Mouse (Mus musculus) left cerebral cortex, postnatal 25 days (tissue): ENCODE measurements at regions not wholly inside any gene's neighbourhood (a gene's known extent, or its start where the extent isn't known, plus 50 kb on each side); places are given as distances from the start of the nearest gene placed in this dataset.
"Not testable (repeated sequence)": the region's sequence is repeated elsewhere in the genome, so short reads cannot be mapped to it uniquely, and the experiment has no call there.

Experiments
- DNase-seq, 2 experiments: peaks; one replicate each; pipeline ENCODE4 v3.0.0; 2022; ENCODE audit warnings: low spot score in 2 of 2, mixed read lengths in 1 of 2
- intact Hi-C: fragments of 180-260 bp; cut with DNase I; formaldehyde crosslinking; loops from one replicate; pipeline ENCODE4 v1.15.1; 2025

DNA sequence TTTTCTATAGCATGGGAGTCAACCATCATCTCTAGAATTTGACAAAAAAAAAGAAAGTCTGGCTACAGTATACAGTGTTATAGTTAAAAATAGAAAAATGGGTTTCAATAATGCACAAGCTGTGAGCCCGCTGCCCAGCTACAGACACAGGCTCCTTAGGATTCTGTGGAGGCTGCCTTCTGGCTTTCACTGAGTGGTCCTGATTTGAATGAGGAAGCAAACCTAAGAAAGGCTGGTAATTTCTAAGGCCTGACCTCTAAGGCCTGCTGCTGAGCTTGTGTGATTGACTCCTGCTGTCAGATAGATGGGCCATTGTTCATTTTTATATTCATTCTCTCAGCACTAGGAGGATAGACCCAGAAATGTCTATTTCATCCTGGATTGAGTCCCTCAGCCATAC, 67.7 kb downstream of the Alg10b start:
- intact Hi-C loops, result no loop called here
- DNase-seq, result no peak

DNA sequence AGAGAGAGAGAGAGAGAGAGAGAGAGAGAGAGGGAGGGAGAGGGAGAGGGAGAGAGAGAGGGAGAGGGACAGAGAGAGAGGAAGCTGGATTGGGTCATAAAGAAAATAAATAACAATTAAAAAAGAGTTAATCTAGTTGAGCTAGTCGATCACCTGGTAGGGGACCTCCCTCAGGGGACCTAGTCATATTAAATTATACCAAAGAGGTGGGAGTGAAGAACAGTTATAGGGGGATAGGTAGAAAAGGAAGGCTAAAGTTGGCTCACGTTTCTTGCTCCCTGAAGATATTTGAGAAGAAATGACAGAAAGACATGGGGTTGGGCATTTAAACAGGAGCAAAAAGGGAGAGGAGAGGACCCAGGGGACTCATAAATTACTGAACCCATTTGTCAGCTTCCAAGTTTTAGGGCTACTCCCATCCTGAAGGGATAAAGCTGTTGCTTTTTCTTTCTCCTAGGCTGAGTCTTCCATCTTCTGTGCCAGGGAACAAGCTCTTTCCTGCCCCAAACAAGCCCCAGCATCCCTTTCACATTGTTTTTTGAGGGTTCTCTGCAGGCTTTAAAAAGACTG, 70.3 kb downstream of the Alg10b start:
- intact Hi-C loops, result no loop called here
- DNase-seq, result no peak

DNA sequence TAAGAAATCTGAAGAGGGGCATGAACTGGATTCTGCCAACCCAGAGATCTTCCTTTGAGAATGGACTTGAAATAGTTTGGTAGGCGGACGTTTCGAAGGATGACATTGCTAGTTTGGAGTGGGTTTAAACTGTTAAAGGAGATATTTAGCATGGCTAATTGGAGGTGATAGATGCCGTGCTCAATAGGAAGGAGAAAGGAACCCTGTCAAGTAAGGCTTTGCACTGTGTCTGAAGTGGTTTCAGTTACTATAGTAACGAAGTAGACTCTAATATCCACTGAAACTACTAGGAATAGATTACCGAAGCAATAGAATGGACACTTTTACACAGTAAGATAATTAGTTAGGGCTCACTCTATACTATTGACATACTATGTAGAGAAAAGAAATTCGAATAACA, 74.5 kb downstream of the Alg10b start:
- intact Hi-C loops, result no loop called here
- DNase-seq, result no peak

DNA sequence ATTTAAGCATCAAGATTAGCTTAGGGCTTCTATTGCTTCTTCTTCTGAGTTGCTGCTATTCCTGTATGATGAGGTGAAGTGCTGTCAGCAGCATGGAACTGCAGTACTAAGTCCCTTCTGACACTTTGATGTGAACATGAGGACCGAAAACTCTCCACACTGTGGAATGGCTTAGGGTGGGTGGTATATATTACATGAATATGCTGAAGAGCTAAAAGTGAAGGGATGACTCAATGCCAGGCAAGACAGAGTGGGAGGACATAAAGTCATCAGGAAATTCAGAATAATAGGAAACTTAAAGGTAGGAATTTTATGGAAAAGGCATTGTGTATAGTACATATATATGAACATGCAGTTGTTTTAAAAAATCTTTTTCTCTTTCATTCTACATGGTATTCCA, 79.3 kb downstream of the Alg10b start:
- peak in 1 of 2 experiments; percentile 90 for DNase-seq
- intact Hi-C loops, result loop anchor here (5.0 kb wide), 1 partner anchor 36 kb away; no protein-coding TSS in a partner anchor

DNA sequence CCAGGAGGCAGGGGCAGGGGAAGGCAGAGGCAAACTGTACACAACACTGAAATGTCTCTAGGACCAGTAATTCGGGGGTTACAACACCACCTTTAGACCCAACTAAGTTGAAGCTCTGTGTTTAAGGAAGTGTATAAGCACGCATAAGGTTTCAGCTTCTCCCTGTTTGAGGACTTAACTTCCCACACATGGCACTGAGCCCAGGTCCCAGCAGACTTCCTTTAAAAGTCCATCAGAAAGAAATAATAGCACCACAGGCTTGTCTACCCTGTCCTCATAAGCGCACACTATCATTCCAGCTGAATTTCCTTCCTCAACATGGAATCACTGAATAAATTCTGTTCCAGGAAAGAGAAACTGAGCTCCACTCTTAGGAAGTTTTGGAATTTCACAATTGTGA, 80.9 kb downstream of the Alg10b start:
- DNase-seq, result peak in 1 of 2 experiments; percentile 18
- intact Hi-C loops, result no loop called here

DNA sequence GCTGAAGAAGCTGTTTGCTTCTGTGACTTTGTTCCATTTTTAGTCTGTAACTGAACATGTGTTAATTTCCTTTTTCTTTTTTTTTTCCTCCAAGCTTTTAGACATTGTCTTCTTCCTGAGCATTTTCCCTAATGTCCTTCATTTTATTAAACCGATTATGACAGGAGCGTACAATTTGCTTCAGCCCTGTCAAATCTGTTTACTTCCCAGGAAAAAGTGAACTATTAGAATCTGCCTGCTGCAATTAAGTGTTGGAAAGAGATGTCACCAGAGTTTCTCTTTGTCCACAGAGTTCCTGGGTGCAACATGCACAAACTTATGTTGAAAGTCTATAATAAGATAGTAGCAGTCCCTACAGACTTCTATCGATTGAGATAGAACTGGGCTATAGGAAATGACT, 82.8 kb downstream of the Alg10b start:
- no peak for DNase-seq
- intact Hi-C loops, result no loop called here

DNA sequence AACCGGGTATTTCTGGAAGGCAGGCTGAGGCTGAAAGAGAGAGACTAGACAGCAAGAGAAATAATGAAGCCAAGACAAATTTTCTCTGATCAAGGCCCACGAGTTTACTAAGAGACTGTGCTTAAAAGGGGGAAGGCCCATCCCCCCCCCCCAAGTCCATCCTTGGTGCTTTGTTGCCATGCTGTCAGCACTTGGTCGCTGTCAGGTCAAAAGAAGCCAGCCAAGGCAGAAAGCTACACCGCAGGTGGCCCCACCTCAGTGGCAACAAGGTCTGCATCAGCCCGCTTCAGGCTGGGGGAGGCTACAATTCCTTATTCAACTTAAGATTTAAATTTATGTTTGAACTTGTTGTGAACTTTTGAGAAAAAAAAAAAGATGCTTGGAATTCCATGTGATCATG, 84.3 kb downstream of the Alg10b start:
- DNase-seq, result not testable (repeated sequence)

DNA sequence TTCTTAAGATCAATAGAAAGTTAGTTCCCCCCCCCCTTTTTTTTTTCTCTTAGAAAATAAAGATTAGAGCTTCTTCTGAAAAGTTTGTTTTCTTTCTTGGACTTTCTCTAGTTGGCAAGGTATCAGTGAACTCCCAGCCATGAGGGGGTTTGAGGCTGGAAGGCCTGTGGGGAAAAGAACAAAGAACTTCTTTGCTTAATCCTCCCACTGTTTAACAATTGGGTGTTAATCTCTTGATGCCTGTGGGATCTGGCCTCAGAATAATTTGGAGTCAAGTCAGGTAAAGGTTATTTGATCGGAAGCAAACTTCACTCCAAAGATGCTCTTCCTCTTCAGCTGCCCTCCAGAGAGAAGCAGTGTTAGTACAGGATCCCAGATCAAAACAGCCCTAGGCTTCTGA, 84.8 kb downstream of the Alg10b start:
- no peak for DNase-seq
- intact Hi-C loops, result no loop called here

More for the DNA sequence above, 84.3 kb downstream of the Alg10b start:
- intact Hi-C loops, result not testable (repeated sequence)

DNA sequence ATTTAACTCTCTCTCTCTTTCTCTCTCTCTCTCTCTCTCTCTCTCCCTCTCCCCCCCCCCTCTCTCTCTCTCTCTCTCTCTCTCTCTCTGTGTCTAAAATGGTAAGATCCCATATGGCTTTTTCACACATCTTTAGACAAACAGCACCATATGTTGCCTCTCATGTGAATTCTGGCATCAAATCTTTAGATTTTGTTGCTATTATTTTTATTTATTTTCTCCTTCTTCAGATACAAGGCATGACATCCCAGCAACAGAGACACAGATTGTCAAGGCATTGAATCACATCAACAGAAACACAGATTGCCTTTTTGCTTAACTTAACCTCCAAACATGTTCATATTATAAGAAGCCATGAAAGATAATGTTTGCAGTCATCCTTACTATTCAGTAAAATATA, 85.6 kb downstream of the Alg10b start:
- peak in 1 of 2 experiments; percentile 12 for DNase-seq
- intact Hi-C loops, result no loop called here

DNA sequence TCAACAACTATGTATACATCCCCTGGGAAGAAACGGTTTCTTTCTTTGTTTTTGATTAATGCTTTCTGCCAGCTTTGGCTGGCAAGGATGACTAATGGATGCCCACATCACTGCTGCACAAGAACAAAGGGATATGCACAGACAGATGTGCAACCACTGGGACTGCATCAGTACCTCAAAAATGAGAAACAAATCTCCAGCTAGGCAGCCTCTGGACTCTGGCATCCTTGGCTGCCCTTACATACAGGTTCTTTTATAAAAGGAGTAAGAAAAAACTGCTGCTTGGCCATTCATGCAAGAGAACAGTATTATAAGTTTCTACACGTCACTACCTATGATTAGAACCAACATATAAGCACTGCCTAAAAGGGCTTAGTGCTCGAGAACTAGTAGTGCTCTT, 97.7 kb downstream of the Alg10b start:
- intact Hi-C loops, result no loop called here
- DNase-seq, result no peak

DNA sequence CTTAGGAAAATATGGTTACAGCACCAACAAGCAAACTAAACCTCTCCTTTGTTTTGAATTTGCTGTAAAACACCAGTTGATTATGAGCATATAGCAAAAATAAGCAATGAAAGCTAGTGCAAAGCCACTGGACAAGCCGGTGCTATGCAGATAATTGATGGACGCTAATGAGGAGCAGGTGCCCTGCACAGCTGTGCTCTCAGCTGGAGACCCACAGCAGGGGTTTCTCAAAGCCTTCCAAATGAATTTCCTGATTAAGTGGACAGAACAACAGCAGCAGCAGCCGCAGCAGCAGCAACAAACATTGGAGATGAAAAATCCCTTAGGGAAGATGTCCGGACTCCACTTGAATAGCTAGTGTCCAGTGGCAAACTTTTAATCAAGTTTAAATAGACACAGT, 109.2 kb downstream of the Alg10b start:
- intact Hi-C loops, result no loop called here
- DNase-seq, result no peak

DNA sequence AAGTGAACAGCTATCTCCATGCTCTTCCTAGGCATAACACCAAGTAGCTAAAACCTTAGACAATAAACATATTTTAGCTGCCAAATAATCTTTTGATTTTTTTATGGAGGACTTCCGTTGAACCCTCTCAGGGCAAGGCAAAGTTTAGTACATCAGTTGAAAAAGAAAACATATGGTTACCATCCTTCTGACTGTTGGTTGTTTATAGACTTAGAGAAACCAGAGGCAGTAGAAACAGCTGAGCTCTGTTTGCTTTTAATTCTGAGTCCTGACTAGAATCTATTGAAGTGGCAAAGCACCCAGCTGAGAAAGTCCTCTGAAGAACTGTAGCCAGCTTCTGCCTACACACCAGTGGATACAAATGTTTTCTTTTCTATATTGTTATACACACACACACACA, 109.7 kb downstream of the Alg10b start:
- intact Hi-C loops, result no loop called here
- DNase-seq, result no peak

DNA sequence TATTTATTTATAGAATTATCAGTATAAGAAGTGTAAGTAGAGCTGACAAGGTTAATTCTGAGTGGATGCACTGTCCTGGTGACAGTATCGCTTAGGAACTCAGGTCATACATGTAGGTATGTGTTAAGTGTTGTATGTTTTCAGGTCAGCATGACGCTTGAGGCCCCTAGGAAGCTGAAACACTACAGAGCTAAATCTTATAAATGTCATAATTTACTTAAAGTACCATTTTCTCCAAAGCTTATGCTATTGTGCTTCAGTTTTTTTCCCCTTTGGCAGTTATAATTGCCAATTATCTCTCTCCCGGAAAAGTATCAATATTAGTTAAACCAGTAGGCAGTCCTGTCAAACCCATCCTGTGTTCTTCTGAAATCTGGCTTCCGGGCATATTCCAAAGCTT, 110.3 kb downstream of the Alg10b start:
- intact Hi-C loops, result no loop called here

DNA sequence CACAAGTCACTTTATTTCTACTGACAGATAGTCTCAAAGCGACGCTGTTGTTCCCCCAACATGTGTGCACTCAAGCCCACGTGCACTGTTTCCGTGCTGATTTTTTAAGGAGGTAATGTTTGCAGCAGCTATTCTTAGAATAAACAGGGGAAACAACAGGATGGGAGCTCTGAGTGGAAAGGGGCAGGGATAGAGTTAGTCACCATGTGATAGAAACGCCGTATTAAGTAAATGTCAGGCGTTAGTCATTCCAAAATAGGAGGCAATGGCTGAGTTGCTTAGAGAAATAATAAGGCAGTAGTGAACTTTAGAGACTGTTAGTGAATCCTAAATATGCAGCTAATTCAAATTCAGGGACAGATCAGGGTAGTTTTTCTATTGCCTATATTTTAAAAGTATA, 111.4 kb downstream of the Alg10b start:
- no peak for DNase-seq
- intact Hi-C loops, result no loop called here

More for the DNA sequence above, 110.3 kb downstream of the Alg10b start:
- no peak for DNase-seq

DNA sequence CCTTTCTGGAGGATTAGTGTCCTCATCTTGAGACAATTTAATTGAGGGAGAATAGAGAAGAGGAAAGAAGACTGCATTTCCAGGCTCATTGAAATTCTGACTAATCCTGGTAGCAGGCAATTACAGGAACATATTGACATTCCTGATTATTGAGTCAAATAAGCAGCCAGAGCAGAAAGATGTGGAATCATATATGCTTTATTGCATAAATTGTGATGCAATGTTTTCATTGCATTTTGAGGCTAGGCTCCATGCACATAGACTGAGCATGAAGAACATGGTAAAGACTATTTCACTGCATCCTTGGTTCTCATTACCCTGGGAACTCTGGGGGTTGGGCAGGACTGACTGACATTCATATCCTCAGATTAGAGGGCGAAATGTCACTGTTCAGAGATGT, 116.0 kb downstream of the Alg10b start:
- intact Hi-C loops, result no loop called here

DNA sequence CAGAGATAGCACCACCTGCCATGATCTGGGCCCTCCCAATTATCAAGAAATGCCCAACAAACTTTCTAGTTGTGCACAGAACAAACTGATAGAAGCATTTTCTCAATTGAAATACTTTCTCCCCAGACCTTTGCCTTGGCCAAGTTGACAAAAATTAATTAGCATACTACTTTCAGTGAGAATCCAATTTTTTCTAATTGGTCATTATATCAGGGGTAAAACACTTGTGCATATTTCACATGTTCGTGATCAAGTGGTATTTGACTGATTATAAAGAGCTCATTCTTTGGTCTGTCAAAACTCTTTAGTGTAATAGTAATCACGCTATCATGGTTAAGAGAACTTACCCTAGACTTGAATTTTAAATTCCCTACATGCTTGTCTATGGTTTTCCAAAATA, 117.2 kb downstream of the Alg10b start:
- intact Hi-C loops, result no loop called here
- no peak for DNase-seq

More for the DNA sequence above, 116.0 kb downstream of the Alg10b start:
- no peak for DNase-seq

DNA sequence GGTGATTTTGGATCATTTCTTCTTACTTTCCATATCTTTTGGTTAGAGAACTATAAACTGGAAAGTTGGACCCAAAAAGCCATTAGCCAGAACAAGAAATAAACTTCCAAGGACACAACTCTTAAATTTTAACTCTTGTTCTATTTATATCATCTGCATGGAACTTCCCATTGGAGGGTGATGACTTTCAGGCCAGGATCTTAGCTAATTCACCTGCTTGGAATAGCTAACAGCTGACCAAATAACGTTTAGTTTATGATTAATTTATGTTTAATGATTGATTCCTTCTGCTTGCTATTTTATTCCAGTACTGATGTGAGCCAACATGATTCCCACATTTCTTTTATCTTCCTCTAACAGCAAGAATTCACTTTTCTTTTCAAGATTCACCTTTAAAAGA, 119.7 kb downstream of the Alg10b start:
- intact Hi-C loops, result no loop called here
- DNase-seq, result no peak

DNA sequence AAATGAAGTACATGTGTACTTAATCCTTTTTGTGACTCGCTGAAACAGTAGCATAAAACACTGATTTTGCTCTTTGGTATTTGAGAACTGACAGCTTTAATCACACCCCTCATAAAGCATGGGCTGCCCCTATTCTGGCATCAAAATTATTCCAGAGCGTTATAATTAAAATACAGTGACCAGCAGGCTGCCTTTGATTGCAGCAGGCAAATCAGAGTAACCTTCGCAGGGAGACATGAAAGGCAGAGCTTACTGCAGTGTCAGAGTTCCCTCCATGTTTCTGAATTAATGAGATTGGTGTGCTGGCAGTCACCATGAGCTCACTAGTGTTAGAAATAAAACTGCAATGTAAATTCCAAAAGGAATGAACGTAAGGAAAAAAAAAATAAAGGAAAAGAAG, 120.8 kb downstream of the Alg10b start:
- DNase-seq, result no peak
- intact Hi-C loops, result no loop called here

DNA sequence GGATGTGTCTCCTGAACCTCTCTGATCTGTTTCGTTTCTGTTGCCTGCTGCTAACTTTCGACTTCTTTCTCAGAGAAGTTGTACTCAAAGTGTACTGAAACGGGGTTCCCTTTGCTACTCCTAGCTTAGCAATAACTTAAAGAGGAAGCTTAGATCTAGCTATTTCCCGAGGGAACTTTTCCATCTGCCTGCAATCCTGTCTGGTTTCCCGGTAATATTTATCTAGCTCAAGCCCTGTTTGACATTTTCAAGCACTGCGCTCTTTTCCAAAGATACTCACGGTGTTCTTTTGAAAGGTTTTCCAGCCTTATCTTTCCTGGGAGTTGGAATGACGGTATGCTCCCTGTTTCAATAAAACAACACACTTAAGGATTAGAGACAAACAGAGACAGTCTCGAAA, 122.1 kb downstream of the Alg10b start:
- intact Hi-C loops, result no loop called here
- DNase-seq, result no peak

DNA sequence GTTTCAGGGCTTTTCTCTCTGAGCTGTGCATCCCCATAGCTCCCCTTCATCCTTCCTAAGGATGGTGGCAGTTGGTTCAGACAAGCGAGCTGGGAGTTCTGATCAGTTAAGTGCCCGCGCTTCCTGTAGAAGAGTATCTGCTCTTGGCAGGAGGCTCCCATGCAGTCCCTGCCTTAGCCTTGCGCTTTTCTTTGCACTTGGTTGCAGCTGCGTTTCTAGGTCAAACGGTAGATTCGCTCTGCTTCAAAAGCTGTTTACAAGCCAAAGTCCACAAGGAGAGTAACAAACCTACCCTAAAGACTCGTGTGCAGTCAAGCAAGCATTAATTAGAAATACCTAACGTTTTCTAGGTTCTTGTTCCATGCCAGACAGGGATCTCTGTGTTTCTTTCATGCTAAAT, 122.6 kb downstream of the Alg10b start:
- DNase-seq, result no peak
- intact Hi-C loops, result no loop called here

DNA sequence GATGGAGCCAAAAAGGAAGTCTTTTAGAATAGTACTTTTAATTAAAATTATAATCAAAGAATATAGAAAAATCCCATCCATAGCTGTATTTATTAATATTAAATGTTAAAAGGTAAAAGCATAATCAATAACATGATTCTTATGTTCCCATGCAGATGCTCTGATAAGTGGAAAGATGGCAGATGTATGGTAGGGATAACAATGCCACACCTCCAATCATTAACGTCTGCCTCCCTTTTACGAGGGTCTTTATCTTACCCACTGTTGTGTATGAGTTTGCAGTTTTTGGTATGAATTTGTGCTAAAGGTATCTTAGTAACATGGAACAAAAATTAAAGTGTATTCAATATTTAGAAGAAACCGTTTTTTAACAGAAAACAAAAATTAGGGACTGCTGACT, 127.8 kb downstream of the Alg10b start:
- intact Hi-C loops, result no loop called here
- no peak for DNase-seq

DNA sequence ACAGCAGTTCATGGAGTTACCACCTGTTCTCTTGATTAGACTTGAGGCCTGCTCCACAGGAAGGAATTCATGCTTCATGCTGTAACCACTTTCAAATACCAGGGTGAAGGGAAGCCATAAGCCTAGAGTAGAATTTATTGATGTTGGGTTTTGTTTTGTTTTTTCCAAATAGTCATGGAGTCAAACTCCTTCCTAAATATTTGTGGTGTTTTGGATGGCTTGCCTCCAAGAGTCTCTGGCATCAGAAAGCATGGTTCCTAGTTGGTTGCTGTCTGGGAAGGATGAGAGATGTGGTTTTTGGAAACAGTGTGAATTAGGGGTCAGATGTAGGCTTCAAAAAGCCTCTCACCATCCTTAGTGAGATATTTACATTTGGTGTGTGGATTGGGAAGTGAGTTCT, 141.5 kb downstream of the Alg10b start:
- no peak for DNase-seq
- intact Hi-C loops, result no loop called here
